Mouse (Mus musculus): ENCODE data around the gene Ago3. TPM values are rescaled to one million over a fixed set of nuclear protein-coding genes. Genes with fewer than 3 reads are reported as not detected.

Gene Ago3
- total and polyA plus RNA-seq, 2 experiments from 2014 or later, result 7.6 to 12.8 TPM

- Histone ChIP-seq H3K4me1 (ENCODE audit: insufficient read depth, low read length) (peaks cover 11% of the 10 kb centered on the region; the same call in 1 of the 2 replicates), H3K9ac (replicated peaks; ENCODE audit: low read length) (no peak overlapping the region), H3K4me3 (ENCODE audit: low read length) (no peak overlapping the region), H3K9me3 (ENCODE audit: low read length) (no peaks in the 10 kb centered on the region), H3K27me3 (ENCODE audit: insufficient read depth, low read length) (no peaks in the 10 kb centered on the region), H3K36me3 (ENCODE audit: insufficient read depth, low read length) (no peaks in the 10 kb centered on the region; the same call in 1 of the 2 replicates), H3K4me2 (ENCODE audit: low read depth, low read length) (no peak overlapping the region), H3K27ac (no peak overlapping the region)
- no peak for TF ChIP-seq CTCF (IDR thresholded peaks at IDR 0.05; ENCODE audit: low read depth)
- WGBS, result 81% methylated on average over 4 of the region's 4 CpGs
- no peak for DNase-seq (ENCODE audit: low spot score)
- no peak for ATAC-seq
These were observed 2.4 kb upstream of the Ago3 start for GRCm38 (mm10) chr4:126431746-126432145.

GRCm38 (mm10) chr4:126428682-126429346 lies 542 bp downstream of the Ago3 start:
- Histone ChIP-seq H3K27me3 (ENCODE audit: insufficient read depth, low read length) (no peaks in the 10 kb centered on the region), H3K9ac (replicated peaks; ENCODE audit: low read length) (peak overlapping the region; percentile 81), H3K9me3 (ENCODE audit: low read length) (no peaks in the 10 kb centered on the region), H3K36me3 (ENCODE audit: insufficient read depth, low read length) (no peaks in the 10 kb centered on the region; the same call in 1 of the 2 replicates), H3K27ac (peak overlapping the region; percentile 89), H3K4me2 (ENCODE audit: low read depth, low read length) (peak overlapping the region; percentile 95), H3K4me3 (ENCODE audit: low read length) (peak overlapping the region; percentile 90), H3K4me1 (ENCODE audit: insufficient read depth, low read length) (peaks cover 7% of the 10 kb centered on the region; the same call in 1 of the 2 replicates)
- DNase-seq (ENCODE audit: low spot score), result peak; percentile 24
- WGBS, result 2% methylated on average over 24 of the region's 24 CpGs
- TF ChIP-seq CTCF (IDR thresholded peaks at IDR 0.05; ENCODE audit: low read depth), result no peak
- ATAC-seq, result no peak

DNA sequence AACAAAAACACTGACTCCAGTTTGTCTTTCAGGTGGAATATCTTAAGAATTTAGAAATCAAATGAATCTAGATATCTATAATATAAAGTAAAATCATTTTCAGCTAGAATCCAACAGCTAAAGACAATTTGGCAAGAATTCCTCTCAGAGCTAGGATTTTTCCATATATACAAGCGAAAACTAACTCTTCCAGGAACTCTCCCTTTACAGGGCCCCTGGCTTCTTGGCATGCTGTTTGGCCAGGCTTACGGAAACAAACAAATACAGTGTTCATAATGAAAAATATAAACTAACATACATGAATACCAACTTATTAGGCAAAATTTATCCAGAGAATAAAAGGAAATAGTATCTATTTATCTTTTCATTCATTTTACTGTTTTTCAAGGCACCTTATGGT lies 5.5 kb downstream of the Ago3 start:
- no peaks in the 10 kb centered on the region for H3K27me3 ChIP-seq (ENCODE audit: insufficient read depth, low read length)
- no peak for TF ChIP-seq CTCF (IDR thresholded peaks at IDR 0.05; ENCODE audit: low read depth)
- 61% methylated on average over 2 of the region's 2 CpGs for WGBS
- no peak overlapping the region for H3K4me3 ChIP-seq (ENCODE audit: low read length)
- no peaks in the 10 kb centered on the region for H3K36me3 ChIP-seq (ENCODE audit: insufficient read depth, low read length)
- 0 out of 2 replicates have a peak, but pooled peaks cover 4% of the 10 kb centered on the region for H3K4me1 ChIP-seq (ENCODE audit: insufficient read depth, low read length)
- DNase-seq (ENCODE audit: low spot score) (no peak), ATAC-seq (no peak)
- no peaks in the 10 kb centered on the region for H3K9me3 ChIP-seq (ENCODE audit: low read length)
- H3K27ac ChIP-seq, result no peak overlapping the region
- H3K4me2 ChIP-seq (ENCODE audit: low read depth, low read length), result no peak overlapping the region
- no peak overlapping the region for H3K9ac ChIP-seq (replicated peaks; ENCODE audit: low read length)

GRCm38 (mm10) chr4:126415707-126416106 lies 13.6 kb downstream of the Ago3 start:
- Histone ChIP-seq H3K27me3 (ENCODE audit: insufficient read depth, low read length) (no peaks in the 10 kb centered on the region), H3K9ac (replicated peaks; ENCODE audit: low read length) (no peak overlapping the region), H3K4me2 (ENCODE audit: low read depth, low read length) (no peak overlapping the region), H3K27ac (no peak overlapping the region), H3K4me3 (ENCODE audit: low read length) (no peak overlapping the region), H3K4me1 (ENCODE audit: insufficient read depth, low read length) (no peaks in the 10 kb centered on the region), H3K9me3 (ENCODE audit: low read length) (no peaks in the 10 kb centered on the region), H3K36me3 (ENCODE audit: insufficient read depth, low read length) (no peaks in the 10 kb centered on the region; the same call in 1 of the 2 replicates)
- no peak for TF ChIP-seq CTCF (IDR thresholded peaks at IDR 0.05; ENCODE audit: low read depth)
- ATAC-seq (no peak), DNase-seq (ENCODE audit: low spot score) (no peak)

DNA sequence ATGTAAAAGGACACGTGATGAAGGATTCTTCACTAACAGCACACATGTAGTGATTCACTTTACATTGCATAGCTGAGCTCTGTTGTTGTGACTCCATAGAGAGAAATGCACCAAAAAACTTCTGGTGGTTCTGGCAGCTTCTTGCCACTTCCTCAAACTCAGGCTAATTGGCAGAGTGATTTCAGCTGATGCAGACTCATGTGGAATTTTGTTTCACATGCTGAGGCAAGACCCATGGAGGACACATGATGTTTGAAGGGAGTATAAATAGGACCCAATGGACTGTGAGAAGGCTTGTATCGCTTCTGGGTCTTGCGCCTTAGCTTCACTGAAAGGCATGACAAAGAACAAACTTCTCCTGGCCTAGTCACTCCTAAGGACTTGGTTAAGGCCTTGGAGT lies 16.8 kb downstream of the Ago3 start:
- H3K36me3 ChIP-seq (ENCODE audit: insufficient read depth, low read length), result no peaks in the 10 kb centered on the region; the same call in 1 of the 2 replicates
- no peak overlapping the region for H3K9ac ChIP-seq (replicated peaks; ENCODE audit: low read length)
- no peak overlapping the region for H3K4me2 ChIP-seq (ENCODE audit: low read depth, low read length)
- no peaks in the 10 kb centered on the region for H3K27me3 ChIP-seq (ENCODE audit: insufficient read depth, low read length)
- ATAC-seq (no peak), DNase-seq (ENCODE audit: low spot score) (no peak)
- H3K9me3 ChIP-seq (ENCODE audit: low read length), result no peaks in the 10 kb centered on the region
- WGBS, result 90% methylated on average over 3 of the region's 3 CpGs
- TF ChIP-seq CTCF (IDR thresholded peaks at IDR 0.05; ENCODE audit: low read depth), result no peak
- no peak overlapping the region for H3K27ac ChIP-seq
- H3K4me3 ChIP-seq (ENCODE audit: low read length), result no peak overlapping the region
- H3K4me1 ChIP-seq (ENCODE audit: insufficient read depth, low read length), result no peaks in the 10 kb centered on the region

- Histone ChIP-seq H3K4me1 (ENCODE audit: insufficient read depth, low read length) (no peaks in the 10 kb centered on the region), H3K36me3 (ENCODE audit: insufficient read depth, low read length) (peaks cover 9% of the 10 kb centered on the region; the same call in 1 of the 2 replicates), H3K9ac (replicated peaks; ENCODE audit: low read length) (no peak overlapping the region), H3K4me3 (ENCODE audit: low read length) (no peak overlapping the region), H3K9me3 (ENCODE audit: low read length) (no peaks in the 10 kb centered on the region), H3K4me2 (ENCODE audit: low read depth, low read length) (no peak overlapping the region), H3K27ac (no peak overlapping the region), H3K27me3 (ENCODE audit: insufficient read depth, low read length) (no peaks in the 10 kb centered on the region)
- no peak for DNase-seq (ENCODE audit: low spot score)
- no peak for TF ChIP-seq CTCF (IDR thresholded peaks at IDR 0.05; ENCODE audit: low read depth)
- ATAC-seq, result no peak
- WGBS, result 74% methylated on average over 9 of the region's 9 CpGs
These were observed 57.9 kb downstream of the Ago3 start for GRCm38 (mm10) chr4:126371497-126371896.

DNA sequence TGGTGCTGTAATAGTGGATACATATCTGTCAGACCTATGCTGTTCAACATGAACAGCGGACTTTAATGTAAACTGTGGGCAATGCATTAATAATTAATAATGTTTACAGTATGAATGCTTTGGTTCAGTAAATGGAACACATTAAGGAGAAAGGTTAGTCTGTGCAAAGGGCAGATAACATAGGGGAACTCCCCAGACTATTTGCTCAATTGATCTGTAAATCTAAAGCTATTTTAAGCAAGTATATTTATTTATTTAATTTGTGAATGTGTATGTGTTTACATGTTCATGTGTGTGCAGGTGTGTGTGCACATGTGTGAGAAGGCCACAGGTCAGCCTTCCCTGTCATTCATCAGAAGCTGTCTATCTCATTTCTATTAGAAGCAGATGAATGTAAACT lies 69.3 kb downstream of the Ago3 start:
- no peaks in the 10 kb centered on the region for H3K9me3 ChIP-seq (ENCODE audit: low read length)
- H3K27ac ChIP-seq, result no peak overlapping the region
- TF ChIP-seq CTCF (IDR thresholded peaks at IDR 0.05; ENCODE audit: low read depth), result no peak
- H3K36me3 ChIP-seq (ENCODE audit: insufficient read depth, low read length), result peaks cover 37% of the 10 kb centered on the region
- H3K9ac ChIP-seq (replicated peaks; ENCODE audit: low read length), result no peak overlapping the region
- WGBS, result 98% methylated on average over 1 of the region's 1 CpGs
- DNase-seq (ENCODE audit: low spot score) (no peak), ATAC-seq (no peak)
- no peaks in the 10 kb centered on the region for H3K4me1 ChIP-seq (ENCODE audit: insufficient read depth, low read length)
- H3K27me3 ChIP-seq (ENCODE audit: insufficient read depth, low read length), result no peaks in the 10 kb centered on the region
- no peak overlapping the region for H3K4me2 ChIP-seq (ENCODE audit: low read depth, low read length)
- no peak overlapping the region for H3K4me3 ChIP-seq (ENCODE audit: low read length)
